Mouse (Mus musculus): ENCODE results near the gene Copz2.
"Not testable (repeated sequence)": the region's sequence is repeated elsewhere in the genome, so short reads cannot be mapped to it uniquely, and the experiment has no call there.

The Copz2 gene

DNA sequence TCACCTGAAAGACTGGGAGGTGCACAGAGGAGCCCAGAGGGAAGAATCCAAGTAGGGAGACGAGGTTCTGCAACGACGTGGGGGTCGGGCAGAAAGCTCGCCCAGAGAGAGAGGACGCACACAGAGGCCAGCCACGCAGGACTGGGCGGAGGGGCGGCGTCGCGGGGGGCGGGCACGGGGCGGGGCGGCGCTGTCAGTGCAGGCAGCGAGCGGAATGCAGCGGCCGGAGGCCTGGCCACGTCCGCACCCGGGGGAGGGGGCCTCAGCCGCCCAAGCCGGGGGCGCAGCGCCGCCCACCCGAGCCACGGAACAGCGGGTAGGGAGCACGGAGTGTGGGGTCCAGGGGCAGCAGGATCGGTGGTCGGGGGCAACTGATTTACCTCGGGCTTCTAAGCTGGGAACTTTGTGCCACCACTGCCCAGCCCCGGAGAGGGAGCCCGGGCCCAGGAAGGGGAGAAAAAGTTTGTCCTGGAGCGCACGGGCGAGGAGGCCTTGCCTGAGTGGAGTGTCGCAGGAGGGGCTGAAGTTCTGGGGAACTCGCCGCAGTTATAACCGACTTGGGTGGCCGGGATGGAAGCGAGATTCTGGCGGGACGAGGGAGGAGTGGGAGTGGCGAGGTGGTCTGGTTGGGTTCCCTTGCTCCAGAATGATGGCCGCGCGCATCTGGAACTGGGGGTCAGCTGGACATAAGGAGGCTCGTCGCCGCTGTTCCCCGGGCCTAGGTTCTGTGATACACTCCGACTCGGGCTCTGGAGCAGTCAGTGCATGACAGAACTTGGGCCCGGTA is at the start of gene Copz2:
Gene Copz2 (plus strand): TSS at position 190 of the 787 bp plus-strand sequence.
- in situ Hi-C loops (cut with MboI, MseI) = loop anchor here (10.0 to 25.0 kb wide), 2 partner anchors 288 to 555 kb away; partner anchors contain the start of gene Hoxb6

DNA sequence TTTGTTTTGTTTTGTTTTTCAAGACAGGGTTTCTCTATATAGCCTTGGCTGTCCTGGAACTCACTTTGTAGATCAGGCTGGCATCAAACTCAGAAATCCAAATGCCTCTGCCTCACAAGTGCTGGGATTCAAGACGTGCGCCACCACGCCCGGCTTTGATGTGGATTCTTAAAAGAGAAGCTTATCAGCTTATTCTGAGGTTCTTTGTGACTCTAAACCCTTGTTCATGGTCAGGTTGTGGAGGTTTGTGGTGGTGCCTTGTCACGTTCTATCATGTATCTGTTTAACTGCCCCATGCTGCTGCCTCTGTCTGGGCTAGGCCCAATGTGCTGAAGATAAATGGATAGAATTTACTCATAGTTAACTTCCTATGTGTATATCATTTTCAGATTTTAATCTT is 44.1 kb upstream of the Copz2 start:
- in situ Hi-C loops (cut with MboI, MseI) = no loop called here

DNA sequence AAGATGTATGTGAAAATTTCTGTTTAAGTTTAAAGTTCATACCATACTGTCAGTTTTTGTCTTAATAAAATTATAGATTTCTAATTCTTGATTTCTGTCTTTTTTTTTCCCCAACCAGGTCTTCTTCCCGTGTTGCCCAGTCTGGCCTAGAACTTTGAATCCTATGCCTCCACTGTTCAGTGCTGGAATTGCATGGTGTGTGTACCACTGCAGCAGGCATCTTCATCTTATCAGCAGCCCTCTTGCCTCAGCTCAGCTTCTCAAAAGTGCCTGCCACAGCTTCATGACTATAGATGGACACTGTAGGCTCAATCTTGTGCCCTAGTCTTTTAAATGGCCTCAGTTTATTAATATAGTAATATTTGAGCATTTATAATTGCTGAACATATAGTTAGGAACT is 41.6 kb upstream of the Copz2 start:
- in situ Hi-C loops (cut with MboI, MseI) = no loop called here

DNA sequence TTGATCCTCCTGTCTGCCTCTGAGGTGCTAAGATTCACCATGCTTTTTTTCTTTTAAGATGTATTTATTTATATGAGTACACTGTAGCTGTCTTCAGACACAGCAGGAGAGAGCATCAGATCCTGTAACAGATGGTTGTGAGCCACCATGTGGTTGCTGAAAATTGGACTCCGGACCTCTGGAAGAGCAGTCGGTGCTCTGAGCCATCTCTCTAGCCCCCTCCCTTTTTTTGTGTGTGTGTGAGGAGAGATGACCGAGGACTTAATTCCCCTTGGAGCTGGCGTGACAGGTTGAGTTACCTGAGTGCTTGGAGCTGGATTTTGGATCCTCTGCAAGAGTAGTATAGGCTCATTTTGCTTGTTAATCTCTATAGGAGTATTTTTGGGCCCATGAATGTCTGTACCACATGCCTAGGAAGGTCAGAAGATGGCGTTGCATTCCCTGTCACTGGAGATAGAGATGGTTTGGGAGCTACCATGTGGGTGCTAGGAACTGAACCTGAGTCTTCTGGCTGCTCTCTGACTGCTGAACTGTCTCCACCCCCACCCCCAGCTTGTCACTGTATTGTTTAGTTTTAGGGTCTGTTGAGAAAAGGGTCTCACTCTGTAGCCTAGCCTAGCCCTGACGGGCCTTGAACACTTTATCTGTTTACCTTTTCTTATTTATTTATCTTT is 40.0 kb upstream of the Copz2 start:
- in situ Hi-C loops (cut with MboI, MseI) = no loop called here

DNA sequence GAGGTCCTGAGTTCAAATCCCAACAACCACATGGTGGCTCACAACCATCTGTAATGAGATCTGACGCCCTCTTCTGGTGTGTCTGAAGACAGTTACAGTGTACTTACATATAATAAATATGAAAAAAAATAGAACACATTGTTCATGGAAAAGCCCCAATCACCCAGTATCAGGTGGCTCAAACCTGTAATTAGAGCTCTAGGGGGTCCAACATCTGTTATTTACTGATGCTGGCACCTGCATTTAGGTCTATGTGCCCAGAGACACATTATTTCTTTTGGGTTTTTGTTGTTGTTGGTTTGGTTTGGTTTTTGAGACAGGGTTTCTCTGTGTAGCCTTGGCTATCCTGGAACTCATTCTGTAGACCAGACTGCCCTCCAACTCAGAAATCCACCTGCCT is 38.5 kb upstream of the Copz2 start:
- in situ Hi-C loops (cut with MboI, MseI) = not testable (repeated sequence)

DNA sequence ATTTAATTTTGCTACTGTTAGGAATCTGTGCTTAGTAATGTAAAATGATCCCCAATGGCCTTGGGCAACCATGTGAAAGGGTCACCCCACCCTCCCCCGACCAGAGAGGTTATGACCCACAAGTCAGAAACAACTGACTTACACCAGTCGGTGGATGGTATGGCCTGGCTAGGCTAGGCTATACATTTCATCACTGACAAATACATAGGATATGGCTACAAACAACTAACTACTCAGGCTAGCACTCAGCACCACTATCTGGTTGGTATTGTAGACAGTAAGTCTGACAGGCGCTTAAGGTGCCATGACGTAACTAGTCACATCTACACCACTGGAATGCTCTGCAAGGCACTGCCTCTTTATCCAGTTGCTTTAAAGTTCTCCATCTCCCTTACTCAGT is 36.2 kb upstream of the Copz2 start:
- in situ Hi-C loops (cut with MboI, MseI) = no loop called here

DNA sequence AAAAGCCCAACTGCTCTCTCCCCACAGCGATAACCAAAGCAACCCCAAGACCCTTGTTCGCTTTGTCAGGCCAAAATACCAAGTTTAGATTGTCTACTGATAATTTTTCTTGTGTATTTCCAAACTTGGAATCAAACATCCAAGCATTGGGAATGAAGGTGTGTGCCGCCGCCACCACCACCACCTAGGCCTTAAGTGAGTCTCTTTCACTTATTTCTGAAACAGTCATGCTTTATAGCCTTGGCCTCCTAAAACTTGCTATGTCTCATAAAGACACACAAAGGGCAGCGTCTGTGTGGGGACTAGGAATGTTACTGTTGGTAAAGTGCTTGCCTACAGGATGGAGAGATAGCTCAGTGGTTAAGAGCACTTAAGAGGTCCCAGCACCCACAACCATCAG is 35.8 kb upstream of the Copz2 start:
- in situ Hi-C loops (cut with MboI, MseI) = no loop called here

DNA sequence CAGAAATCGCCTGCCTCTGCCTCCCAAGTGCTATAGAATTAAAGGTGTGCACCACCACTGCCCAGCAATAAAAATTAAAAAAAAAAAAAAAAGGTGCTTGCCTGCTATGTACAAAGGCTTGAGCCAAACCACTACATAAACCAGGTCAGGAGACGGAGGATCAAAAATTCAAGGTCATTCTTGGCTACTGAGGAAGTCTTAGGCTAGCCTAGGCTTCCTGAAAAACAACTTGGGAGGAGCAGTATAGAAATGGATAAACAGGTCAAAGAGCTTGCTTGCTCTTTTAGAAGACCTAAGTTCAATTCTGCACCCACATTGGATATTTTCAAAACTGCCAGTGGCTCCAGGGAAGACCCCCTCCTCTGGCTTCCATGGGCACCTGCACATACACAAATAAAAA is 35.2 kb upstream of the Copz2 start:
- in situ Hi-C loops (cut with MboI, MseI) = no loop called here

DNA sequence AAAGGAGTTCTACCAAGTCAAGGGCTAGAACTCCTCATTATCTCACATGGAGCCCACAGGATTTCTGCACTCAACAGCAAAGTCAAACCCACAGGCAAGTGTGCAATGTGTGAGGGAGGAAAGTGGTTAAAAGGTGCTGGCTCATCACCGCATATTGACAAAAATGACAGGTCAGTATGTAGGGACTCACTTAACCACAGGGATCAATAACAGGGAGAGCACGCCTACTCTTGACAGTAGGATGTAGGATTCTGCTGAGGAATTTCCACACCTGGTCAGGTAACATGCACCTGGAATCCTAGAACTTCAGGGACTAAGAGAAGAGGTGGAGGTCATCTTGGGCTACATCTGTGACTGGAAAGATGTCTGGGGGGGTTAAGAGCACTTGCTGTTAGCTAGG is 33.8 kb upstream of the Copz2 start:
- in situ Hi-C loops (cut with MboI, MseI) = no loop called here

DNA sequence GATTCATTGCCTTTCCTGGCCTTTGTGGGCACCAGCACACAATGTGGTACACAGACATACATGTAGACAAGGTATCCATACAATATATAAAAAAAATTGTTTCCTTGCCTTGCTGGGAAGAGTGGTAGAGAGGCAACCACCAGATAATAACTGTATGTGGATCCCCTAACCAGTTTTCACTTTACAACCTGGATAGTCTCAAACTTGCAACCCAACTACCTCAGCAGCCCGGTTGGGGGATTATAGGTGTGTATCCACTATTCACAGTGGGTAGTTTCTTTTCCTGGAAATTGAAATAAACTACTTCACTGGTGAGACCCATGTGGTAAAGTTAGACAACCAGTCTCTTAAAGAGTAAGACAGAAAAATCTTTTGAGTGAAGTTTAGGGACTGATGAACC is 33.2 kb upstream of the Copz2 start:
- in situ Hi-C loops (cut with MboI, MseI) = no loop called here

DNA sequence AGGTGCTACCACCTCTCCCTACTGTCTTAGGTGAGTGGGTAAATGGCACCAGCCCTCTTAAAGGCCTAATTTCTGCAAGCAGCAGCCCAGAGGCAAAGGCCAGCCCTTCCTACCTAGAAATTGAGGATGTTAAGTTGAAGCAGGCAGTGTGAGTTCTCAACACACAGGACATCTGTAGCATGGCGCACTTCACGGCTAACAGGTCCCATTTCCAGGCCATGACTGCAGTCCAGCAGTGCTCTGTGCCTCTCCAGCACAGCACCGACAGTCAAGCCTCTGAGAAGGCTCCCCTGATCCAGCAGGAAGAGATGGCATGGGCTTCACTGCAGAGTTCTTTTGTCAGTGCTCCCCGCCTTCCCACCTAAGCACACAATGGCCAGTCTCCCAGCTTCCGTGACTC is 32.7 kb upstream of the Copz2 start:
- in situ Hi-C loops (cut with MboI, MseI) = no loop called here

DNA sequence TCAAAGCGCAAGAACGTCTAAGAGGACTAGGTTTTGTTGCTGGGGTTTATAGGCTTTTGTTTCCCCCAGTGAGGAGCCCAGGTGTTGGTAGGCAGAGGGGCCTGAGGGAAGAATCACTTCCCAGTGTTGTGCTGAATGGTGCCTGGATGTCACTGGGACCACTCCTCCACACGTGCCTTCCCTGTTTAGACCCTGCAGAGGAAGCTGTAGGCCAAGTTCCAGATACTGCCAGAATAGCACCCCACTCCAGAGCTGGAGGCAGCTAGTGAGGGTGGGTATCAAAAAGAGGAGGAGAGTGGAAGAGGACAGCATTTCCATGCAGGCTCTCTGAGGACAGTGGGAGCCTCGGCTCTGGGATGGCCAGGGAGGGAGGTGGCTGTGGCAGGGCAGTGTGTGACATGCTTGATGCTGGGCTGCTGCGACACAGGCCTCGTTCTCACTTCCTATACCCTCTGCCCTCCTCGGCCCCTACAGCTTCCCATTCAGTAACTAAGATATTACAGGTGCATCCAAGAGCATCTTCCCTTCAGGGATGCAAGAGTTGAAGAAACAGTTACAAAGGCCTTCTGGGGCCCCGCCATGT is 31.5 kb upstream of the Copz2 start:
- in situ Hi-C loops (cut with MboI, MseI) = no loop called here

DNA sequence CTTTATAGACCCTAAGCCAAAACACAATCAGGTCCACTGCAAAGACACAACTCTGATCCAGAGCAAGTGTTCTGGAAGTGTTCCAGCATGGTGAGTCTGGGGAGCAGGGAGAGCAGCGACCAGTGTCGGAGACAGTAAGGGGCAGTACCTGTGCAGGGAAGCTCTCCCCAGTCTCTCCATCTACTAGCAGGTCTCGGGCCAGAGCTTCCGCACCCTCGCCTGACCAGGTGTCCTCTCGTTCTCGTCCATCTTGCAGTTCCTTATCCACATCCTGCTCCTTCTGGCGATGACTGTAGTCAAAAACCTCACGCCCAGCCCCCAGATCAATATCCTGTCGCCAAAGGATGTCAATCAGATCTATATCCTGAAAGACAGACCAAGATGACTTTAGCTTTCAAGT is 27.7 kb upstream of the Copz2 start:
- in situ Hi-C loops (cut with MboI, MseI) = loop anchor here (10.0 kb wide), 1 partner anchor 1373 kb away; the partner anchor contains the start of gene Med1

DNA sequence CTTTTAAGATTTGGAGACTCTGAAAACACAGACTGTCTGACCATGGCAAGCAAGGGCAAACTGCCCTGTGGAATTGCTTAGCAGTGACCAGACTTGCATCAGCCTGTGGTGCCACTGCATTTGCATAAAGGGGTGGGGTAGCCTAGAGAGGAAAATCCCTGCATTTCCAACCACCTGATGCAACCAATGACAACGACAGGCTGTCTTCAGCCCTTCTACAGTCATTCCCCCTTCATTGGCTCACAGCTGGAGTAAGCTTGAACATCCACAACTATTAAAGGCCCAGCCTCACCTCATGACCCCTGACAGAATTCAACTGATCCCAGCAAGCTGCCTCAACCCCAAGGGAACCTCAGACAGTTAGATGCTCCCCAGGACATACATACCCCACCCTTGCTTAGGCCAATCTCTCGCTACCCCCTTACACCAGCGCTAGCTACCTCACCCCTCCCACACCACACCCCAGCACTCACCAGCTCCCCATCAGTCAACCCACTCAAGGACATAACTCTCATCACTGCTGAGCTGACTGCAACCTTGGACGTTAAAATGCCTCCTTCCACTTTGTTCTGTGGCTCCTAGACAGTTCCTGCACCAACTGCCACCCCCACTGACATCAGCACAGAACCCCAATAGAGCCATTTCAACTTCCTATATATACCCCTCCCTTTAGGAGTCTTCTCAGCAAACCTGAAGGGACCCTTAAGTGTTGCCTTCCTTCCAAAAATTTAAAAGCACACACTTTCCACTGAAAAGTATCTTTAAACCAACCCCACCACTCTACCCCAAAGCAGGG is 26.8 kb upstream of the Copz2 start:
- in situ Hi-C loops (cut with MboI, MseI) = loop anchor here (10.0 kb wide), 1 partner anchor 1372 kb away; the partner anchor contains the start of gene Med1

DNA sequence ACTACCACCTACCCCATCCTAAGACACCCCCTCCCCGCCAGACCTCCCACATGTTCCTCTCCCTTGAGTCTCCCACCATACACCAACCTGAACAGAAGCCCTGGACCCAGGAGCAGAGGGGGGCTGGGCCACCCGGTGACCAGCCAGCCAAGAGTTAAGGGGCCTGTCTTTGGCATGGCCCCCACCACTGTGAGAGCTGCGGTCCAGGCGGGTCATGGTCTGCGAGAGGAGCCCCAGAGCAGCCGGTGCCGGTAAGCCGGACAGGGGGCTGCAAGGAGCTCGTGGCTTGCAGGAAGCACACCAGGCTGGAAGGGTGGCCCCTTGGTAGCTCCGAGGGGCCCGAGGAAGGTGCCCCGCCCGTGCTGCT is 26.2 kb upstream of the Copz2 start:
- in situ Hi-C loops (cut with MboI, MseI) = loop anchor here (10.0 kb wide), 1 partner anchor 1371 kb away; the partner anchor contains the start of gene Med1

DNA sequence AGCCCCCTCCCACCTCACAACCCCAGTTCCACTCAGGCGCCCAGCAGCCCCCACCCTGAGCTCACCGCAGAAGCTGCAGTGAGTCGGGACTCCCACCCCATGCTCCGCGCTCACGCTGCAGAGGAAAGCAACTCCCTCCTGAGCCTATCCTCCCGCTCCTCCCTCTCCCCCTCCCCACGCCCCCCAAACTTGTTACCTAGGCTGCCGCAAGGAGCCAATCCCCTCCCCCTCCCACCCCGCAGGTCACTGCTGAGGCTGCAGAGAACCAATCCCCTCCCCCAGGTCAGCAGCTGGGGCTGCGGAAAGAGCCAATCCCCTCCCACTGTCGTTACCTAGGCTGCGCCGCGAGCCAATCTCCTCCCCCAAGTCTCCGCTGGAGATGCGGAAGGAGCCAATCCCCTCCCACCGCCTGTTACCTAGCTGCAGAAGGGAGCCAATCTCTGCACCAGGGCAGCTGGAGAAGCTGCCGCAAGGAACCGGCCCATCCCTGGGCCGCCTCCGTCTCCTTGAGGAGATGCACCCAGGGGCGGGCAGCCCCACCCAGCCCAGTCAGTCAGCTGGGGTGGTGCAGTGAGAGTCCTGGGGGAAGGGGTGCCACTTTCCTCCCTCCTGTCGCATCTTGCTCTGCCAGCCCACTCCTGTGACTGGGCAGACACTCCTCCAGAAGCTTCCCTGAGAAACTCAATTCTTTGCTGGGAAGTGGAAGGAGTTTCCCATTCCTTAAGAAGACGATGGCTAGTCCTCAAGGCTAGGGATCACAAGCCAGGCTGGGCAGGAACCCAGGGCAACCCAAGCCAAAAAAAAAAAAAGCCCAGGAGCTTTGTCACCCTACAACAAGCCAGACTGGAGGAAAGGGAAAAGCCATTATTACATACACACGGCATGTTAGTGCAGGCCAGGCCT is 25.5 kb upstream of the Copz2 start:
- in situ Hi-C loops (cut with MboI, MseI) = loop anchor here (10.0 kb wide), 1 partner anchor 1371 kb away; the partner anchor contains the start of gene Med1

DNA sequence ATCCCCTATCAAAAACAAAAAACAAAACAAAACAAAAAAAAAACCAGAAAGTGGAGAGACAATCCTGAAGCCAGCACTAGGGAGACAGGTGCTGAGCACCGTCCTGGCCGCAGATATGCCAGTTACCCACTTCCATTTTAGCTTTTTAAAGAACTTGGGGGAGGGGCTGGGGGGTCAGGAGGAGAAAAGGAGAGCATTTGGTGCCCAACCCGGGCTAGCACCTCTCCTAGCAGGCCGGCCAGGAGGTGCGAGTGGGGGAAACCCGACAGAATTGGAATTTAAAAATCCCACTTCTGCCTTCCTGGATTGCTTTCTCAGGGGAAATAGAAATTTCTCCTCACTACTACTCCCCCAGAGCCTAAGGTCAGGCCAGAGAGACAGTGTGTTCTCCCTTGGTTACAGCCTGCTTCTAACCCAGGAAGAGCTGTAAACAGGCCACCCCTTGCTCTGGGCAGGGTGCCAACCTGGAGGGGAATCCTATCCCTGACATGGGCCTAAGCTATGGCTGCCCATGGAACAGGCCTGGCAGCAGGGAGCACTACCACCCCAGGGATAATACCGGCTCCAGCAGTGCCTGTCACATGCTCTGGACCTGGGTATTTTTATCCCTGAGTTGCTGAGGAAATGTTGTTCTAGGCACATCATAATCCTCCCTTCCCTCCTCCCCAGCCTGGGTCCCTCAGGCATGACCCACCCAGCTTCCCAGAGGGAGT is 24.7 kb upstream of the Copz2 start:
- in situ Hi-C loops (cut with MboI, MseI) = loop anchor here (10.0 kb wide), 1 partner anchor 1370 kb away; the partner anchor contains the start of gene Med1

DNA sequence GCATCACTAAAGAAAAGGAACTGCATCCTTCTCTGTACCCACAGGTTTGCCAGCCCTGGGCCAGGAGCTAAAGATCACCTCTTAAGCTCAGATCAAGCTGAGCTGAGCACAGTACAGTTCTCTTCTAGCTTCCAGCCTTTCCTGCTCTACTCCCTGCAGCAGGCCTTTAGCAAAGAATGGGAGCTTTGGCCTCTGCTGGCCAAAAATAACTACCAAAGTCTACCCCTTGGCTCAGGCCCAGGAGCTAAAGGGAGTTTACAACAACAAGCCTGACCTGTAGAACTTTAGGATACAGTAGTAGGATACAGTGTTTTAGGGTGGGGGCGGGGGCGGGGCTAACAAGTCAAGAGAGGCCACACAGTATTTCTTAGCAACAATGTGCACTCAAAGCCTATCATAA is 23.2 kb upstream of the Copz2 start:
- in situ Hi-C loops (cut with MboI, MseI) = loop anchor here (10.0 kb wide), 1 partner anchor 1368 kb away; the partner anchor contains the start of gene Med1

DNA sequence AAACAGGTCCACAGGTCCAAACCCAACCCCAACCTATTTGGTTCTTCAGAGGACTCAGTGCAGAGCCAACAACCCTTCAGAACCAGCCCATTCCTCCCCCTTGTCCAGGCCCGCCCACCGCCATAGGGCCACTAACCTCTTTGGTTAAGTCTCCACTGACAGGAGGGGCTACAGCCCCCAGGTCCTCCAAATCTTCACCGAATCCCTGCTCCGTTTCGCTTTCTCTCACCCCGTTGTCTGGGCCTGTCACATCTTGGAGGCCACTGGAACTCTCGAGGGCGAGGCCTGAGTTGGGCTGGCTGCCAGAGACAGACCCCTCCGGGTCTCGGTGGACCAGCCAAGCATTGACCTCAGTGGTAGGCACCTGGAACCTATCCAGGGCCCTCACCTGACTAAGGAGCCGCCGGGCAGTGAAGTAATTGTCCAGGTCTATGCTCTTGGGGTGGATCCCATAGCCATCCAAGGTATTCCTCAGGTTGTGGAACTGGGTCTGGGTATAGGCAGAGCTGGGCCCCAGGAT is 22.5 kb upstream of the Copz2 start:
- in situ Hi-C loops (cut with MboI, MseI) = loop anchor here (10.0 kb wide), 1 partner anchor 1368 kb away; the partner anchor contains the start of gene Med1
